Mouse (Mus musculus): ENCODE results near the gene Rapgef5.
A peak's percentile ranks its signal among the peaks of the same experiment; 100 is the strongest.

Gene Rapgef5

GRCm38 (mm10) chr12:117674511-117674910, 158.2 kb downstream of the Rapgef5 start:
- no peak for DNase-seq (ENCODE audit: low read depth)

GRCm38 (mm10) chr12:117676265-117676664, 160.0 kb downstream of the Rapgef5 start:
- DNase-seq (ENCODE audit: low read depth): no peak

- DNase-seq (ENCODE audit: low read depth): peak; percentile 44
Measured at GRCm38 (mm10) chr12:117678916-117679315, 162.6 kb downstream of the Rapgef5 start.

DNA sequence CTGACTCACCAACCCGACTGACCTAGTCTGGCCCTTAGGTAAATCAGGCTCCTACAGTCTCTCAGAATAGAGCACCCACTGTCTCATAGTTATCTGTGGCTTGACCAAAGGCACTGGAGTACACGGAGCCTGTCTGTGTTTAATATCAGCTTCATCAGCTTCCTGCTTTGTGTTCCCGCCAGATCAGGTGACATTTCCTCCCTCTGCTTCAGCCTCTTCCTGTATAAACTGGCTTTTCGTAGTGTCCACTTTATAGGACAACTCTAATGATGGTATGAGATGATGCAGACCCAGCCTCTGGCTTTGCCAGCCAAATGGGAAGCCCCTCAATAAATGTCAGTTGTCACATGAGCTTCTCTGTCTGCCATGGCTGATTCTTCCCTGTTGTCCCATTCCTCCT, 163.5 kb downstream of the Rapgef5 start:
- no peak for DNase-seq (ENCODE audit: low read depth)

DNA sequence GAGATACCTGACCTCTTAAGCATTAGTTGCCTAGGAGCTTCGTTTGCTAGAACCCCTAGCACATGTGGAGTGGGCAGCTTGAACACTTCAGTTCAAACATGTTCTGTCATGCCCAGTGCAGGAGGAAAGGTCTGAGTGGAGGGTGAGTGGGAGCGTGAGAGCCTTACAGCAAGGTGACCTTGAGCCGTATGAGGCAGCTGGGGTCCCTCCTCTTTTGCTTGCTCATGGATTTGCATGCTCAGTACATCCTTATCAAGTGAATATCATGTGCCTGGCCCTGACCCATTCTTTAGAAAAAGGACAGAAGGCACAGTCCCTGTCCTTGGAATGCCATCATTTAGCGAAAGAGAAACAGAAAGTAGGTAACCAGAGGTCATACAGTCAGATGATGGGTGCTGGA, 165.0 kb downstream of the Rapgef5 start:
- DNase-seq (ENCODE audit: low read depth): no peak

GRCm38 (mm10) chr12:117683377-117683776, 167.1 kb downstream of the Rapgef5 start:
- no peak for DNase-seq (ENCODE audit: low read depth)

- DNase-seq (ENCODE audit: low read depth): no peak
Measured at GRCm38 (mm10) chr12:117683984-117684383, 167.7 kb downstream of the Rapgef5 start.

DNA sequence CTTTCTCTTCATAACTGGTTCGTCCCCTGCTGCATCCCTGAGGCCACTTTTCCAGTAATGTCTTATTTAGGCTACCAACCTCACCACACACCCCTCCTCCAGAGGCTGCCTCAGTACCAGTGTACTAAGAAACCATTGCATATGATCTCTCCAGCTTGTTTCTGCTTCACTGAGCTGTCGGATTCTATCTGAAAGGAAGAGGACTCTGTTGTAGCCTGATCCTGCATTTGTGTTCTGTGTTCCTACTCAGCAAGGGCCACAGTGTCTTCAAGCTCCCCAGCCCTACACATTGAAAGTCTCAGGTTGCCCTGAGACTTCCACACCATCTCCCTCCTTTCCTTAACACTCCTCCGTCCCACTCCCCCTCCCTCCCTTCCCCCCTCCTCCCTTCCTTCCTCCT, 168.5 kb downstream of the Rapgef5 start:
- DNase-seq (ENCODE audit: low read depth): no peak

GRCm38 (mm10) chr12:117685336-117685735, 169.1 kb downstream of the Rapgef5 start:
- DNase-seq (ENCODE audit: low read depth): no peak

DNA sequence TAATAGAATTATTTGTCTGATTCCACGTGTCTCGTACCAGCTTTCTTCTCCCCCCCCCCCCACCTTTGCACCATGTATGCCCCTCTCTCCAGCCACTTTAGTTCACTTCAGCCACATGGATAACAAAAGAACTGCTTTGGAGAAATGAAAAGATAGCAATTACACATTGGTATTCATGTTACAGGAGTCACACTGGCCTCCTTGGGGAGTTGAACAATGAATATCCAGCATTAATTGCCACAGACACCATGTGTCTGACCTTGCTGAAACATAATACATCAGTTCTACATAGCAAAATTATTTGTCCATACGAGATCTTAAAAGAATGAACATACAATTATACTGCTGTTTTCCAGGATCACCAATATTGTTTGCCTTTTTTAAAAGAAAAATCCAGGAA, 170.5 kb downstream of the Rapgef5 start:
- no peak for DNase-seq (ENCODE audit: low read depth)

- no peak for DNase-seq (ENCODE audit: low read depth)
Measured at GRCm38 (mm10) chr12:117688655-117689548, 172.6 kb downstream of the Rapgef5 start.

GRCm38 (mm10) chr12:117691336-117691735, 175.1 kb downstream of the Rapgef5 start:
- no peak for DNase-seq (ENCODE audit: low read depth)

DNA sequence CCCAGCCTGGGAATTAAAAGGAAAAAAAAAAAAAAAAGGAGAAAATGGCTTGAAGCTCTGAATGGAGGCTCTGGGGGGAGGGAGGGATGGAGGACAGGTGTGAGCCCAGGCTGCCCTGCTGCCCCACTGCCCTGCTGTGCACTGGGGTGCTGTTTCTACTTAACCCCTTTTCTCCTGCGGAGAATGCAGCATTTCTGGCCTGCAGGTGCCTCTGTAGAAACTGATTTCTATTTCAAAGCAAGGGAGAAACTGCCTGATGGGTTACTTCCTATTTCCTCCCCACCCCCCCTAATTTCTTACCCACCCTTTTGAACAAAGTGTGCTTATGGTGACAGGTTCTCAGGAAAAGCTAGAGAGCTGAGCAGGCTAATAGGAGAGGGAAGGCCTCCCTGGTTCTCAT, 176.5 kb downstream of the Rapgef5 start:
- DNase-seq (ENCODE audit: low read depth): no peak

DNA sequence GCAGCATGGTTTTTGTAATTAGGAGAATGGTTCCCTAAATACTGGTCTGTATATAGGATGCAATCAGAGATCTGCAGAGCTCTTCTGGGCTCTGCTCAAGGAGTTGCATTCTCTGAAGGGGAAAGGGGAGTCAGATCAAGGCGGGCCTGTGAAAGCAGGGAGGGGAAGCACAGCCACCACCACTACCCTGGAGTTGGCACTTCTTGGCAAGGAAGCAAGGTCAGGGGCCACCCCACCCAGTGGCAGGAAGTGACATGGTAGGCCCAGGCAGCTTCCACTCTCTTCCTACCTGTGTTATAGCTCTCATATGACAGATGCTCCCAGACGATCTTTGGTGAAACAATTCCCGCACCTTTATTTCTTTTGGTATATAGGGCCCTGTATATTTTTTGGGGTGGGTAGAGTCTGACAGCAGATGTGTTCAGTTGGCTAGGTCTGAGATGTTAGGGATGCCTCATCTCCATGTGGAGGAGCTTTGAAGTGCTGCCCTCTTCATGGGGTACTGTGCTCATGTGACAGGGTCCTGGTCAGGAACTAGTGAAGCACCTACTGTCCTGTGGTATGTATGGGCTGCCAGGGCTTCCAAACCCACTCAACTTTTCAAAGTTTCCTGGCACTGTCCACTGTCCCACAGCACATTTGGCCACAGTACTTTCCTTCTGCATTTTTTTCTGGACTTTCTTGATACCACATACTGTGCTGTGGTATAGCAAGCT, 183.8 kb downstream of the Rapgef5 start:
- peak; percentile 20 for DNase-seq (ENCODE audit: low read depth)

GRCm38 (mm10) chr12:117700927-117701326, 184.6 kb downstream of the Rapgef5 start:
- DNase-seq (ENCODE audit: low read depth): no peak

DNA sequence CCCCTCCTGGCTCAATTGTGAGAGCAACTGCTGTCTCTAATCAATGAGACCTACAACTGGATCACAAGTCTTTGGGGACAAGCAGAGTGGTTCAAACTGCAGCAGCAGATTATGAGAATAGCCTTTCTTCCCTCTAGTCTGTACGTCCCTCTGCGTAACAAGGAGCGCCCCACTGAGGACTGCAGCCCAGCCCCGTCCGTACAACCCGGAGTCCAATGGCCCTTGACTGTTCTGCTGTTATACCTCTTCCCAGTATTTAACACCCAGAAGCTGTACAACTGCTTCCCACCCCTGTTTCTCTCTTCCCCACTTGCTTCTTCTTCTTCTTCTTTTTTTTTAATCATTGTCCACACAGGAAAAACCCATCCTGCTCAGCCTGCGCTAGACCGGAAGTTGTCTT, 186.0 kb downstream of the Rapgef5 start:
- DNase-seq (ENCODE audit: low read depth): no peak

DNA sequence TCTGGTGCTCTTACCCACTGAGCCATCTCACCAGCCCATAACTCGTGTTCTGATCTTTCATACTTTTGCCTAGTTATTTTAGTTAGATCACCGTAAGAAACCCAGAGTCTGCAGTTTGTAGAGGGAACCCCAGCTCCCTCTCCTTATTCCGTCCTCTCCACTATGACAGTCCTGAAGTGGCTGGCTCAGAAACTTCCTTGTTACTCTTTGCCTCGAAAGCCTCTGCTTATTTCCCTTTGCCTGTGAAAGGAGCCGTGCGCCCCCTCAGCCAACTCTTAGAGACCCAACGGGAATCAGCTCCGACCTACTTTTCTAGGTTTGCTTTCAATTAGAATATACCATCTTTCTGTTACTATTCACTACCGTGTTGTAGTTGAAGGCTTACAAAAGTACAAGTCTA, 186.6 kb downstream of the Rapgef5 start:
- no peak for DNase-seq (ENCODE audit: low read depth)

DNA sequence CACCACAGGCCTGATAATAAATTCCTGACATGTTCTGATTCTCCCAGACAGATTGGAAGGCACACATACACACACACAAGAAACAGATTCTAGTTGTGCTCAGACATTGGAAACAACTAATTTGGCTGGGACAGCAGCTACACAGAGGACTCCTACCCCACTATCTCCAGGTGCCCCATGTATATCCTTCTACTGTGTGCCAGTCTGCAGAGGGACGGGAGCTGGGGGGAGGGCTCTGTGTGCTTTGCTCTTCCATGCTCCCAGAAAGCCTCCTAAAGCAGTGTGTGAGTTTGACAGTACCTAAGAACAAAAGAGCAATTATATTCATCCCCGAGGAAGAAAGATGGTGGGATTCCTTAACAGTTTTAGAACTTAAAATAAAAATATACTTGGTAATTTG, 187.1 kb downstream of the Rapgef5 start:
- DNase-seq (ENCODE audit: low read depth): no peak

DNA sequence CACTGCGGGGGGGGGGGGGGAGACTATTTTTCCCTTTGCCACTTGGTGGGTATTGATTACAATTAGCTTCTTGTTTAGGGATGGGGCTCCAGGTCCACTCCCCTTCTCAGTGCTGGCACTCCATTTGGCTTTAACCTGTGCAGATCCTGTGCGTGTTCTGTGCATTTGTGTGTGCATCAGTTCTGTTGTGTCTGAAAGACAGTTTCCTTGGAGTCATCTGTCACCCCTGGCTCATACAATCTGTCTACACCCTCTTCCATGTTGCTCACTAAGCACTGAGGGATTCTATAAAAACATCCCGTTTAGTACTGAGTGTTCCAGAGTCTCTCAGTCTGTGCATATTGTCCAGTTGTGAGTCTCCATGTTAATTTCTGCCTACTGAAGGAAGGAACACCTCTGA, 189.0 kb downstream of the Rapgef5 start:
- no peak for DNase-seq (ENCODE audit: low read depth)

GRCm38 (mm10) chr12:117709280-117709679, 193.0 kb downstream of the Rapgef5 start:
- DNase-seq (ENCODE audit: low read depth): no peak

- peak; percentile 32 for DNase-seq (ENCODE audit: low read depth)
Measured at GRCm38 (mm10) chr12:117712474-117712873, 196.2 kb downstream of the Rapgef5 start.

GRCm38 (mm10) chr12:117713616-117714015, 197.3 kb downstream of the Rapgef5 start:
- no peak for DNase-seq (ENCODE audit: low read depth)

All from induced T-regulatory cell, adult 2 months (primary cell).